Mouse (Mus musculus) midbrain, embryonic 11.5 days (tissue): ENCODE results near the gene Gtpbp4. TPM values are rescaled to one million over a fixed set of nuclear protein-coding genes. Genes with fewer than 3 reads are reported as not detected.
"Not testable (repeated sequence)": the region's sequence is repeated elsewhere in the genome, so short reads cannot be mapped to it uniquely, and the experiment has no call there.

Experiments used
- ATAC-seq: fragments of 200-750 bp; cut with Nextera tagmentation; 2 replicates; pipeline ENCODE4 v1.8.0; 2017; ENCODE audit warnings: moderate TSS enrichment, moderate library complexity; ENCODE audit not compliant: low FRiP score
- DNase-seq: peaks from one replicate; pipeline ENCODE4 v3.0.0; 2015; ENCODE audit warnings: low spot score; ENCODE audit errors: missing footprints
- H3K27ac ChIP-seq: fragments of 300-500 bp; sonication (generic); 2 replicates; pipeline ENCODE4 v1.5.1; 2014; ENCODE audit warnings: low read depth, low read length
- H3K27me3 ChIP-seq: fragments of 300-500 bp; sonication (generic); 2 replicates; pipeline ENCODE4 v1.6.1; 2014; ENCODE audit warnings: mild to moderate bottlenecking, low read length, moderate library complexity, mixed read lengths; ENCODE audit not compliant: control insufficient read depth, insufficient read depth
- H3K36me3 ChIP-seq: fragments of 300-500 bp; sonication (generic); 2 replicates; pipeline ENCODE4 v1.6.1; 2014; ENCODE audit warnings: mild to moderate bottlenecking, low read length, moderate library complexity, mixed read lengths; ENCODE audit not compliant: control insufficient read depth, insufficient read depth
- H3K4me1 ChIP-seq: fragments of 300-500 bp; sonication (generic); 2 replicates; pipeline ENCODE4 v1.6.1; 2014; ENCODE audit warnings: low read length; ENCODE audit not compliant: control insufficient read depth, insufficient read depth
- H3K4me2 ChIP-seq: fragments of 300-500 bp; sonication (generic); 2 replicates; pipeline ENCODE4 v1.6.1; 2014; ENCODE audit warnings: mild to moderate bottlenecking, moderate library complexity
- H3K4me3 ChIP-seq: fragments of 300-500 bp; sonication (generic); 2 replicates; pipeline ENCODE4 v1.5.1; 2014; ENCODE audit warnings: low read depth, low read length
- H3K9ac ChIP-seq: fragments of 300-500 bp; sonication (generic); 2 replicates; pipeline ENCODE4 v1.6.1; 2014; ENCODE audit warnings: low read length
- H3K9me3 ChIP-seq: fragments of 300-500 bp; sonication (generic); 2 replicates; pipeline ENCODE4 v1.6.1; 2016; ENCODE audit warnings: low read length; ENCODE audit not compliant: control insufficient read depth
- WGBS: fragments of 180-500 bp; shearing (Covaris S2); extraction: QIAGEN DNeasy Blood & Tissue Kit; methylation state at CpG from one replicate; pipeline ENCODE4 v1.1.7; 2014; 5-methylcytosine and 5-hydroxymethylcytosine counted together
- polyA plus RNA-seq: library from polyadenylated mRNA; unstranded; fragments of >200 nt; fragmentation: Nextera tagmentation; extraction: Ambion mirVana; gene quantifications from 2 replicates; pipeline ENCODE4 v1.2.1, GENCODE M21; 2014

Gene Gtpbp4
- polyA plus RNA-seq, 1 experiment from 2014 or later = 113 TPM

- WGBS = 92% methylated on average over 5 of the region's 6 CpGs
- not testable (repeated sequence) for ATAC-seq
These were observed 36.3 kb downstream of the Gtpbp4 start for GRCm38 (mm10) chr13:8959554-8959953.

DNA sequence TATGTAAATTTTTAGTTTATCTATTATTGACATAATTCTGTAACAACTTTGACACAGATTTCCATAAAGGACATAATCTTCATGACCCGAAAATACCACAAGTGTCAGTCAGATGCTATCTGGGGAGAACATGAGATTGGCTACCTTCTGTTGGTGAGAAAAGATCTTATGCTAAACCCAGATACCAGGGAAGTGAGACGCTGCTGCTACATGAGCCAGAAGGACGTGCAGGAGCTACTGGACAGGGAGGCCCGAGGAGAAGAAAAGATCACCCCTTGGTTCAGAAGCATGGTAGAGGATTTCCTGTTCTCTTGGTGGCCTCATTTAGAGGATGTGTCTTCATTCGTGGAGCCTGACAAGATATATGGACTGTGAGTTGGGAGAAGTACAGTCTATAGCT is 36.8 kb downstream of the Gtpbp4 start:
- 78% methylated on average over 1 of the region's 5 CpGs for WGBS
- H3K9me3 ChIP-seq, ATAC-seq, DNase-seq, H3K9ac ChIP-seq, H3K27me3 ChIP-seq, H3K4me1 ChIP-seq, H3K27ac ChIP-seq, H3K4me2 ChIP-seq, H3K36me3 ChIP-seq, H3K4me3 ChIP-seq: not testable (repeated sequence)

More at GRCm38 (mm10) chr13:8959554-8959953, 36.3 kb downstream of the Gtpbp4 start:
- H3K9ac ChIP-seq, H3K27ac ChIP-seq, H3K4me3 ChIP-seq, H3K36me3 ChIP-seq, H3K4me1 ChIP-seq, H3K27me3 ChIP-seq, DNase-seq, H3K9me3 ChIP-seq, H3K4me2 ChIP-seq: not testable (repeated sequence)

GRCm38 (mm10) chr13:8956873-8957272 is 39.0 kb downstream of the Gtpbp4 start:
- DNase-seq, ATAC-seq, H3K27me3 ChIP-seq, H3K4me2 ChIP-seq, H3K4me3 ChIP-seq, H3K9me3 ChIP-seq, H3K27ac ChIP-seq, H3K4me1 ChIP-seq, H3K9ac ChIP-seq, H3K36me3 ChIP-seq: not testable (repeated sequence)
- WGBS = no CpG with 5 or more reads among the region's 5 CpGs

GRCm38 (mm10) chr13:8955127-8955526 is 40.8 kb downstream of the Gtpbp4 start:
- DNase-seq, H3K9me3 ChIP-seq, H3K36me3 ChIP-seq, H3K4me2 ChIP-seq, H3K4me3 ChIP-seq, H3K27ac ChIP-seq, H3K27me3 ChIP-seq, ATAC-seq, H3K9ac ChIP-seq, H3K4me1 ChIP-seq: not testable (repeated sequence)
- WGBS = 87% methylated on average over 1 of the region's 2 CpGs

- not testable (repeated sequence) for H3K4me2 ChIP-seq, H3K27ac ChIP-seq, H3K4me1 ChIP-seq
These were observed 43.3 kb downstream of the Gtpbp4 start, which contains the start of gene Idi2 for GRCm38 (mm10) chr13:8952563-8952962. Gene Idi2 (plus strand): TSS chr13:8952863.

GRCm38 (mm10) chr13:8948131-8948530 is 47.8 kb downstream of the Gtpbp4 start, which contains the start of gene Gm9745:
Gene Gm9745 (minus strand): TSS chr13:8948231.
- H3K27ac ChIP-seq, H3K4me3 ChIP-seq, H3K27me3 ChIP-seq, H3K4me1 ChIP-seq, H3K9me3 ChIP-seq, ATAC-seq, H3K9ac ChIP-seq, H3K4me2 ChIP-seq, H3K36me3 ChIP-seq, DNase-seq: not testable (repeated sequence)

More at GRCm38 (mm10) chr13:8952563-8952962, 43.3 kb downstream of the Gtpbp4 start, which contains the start of gene Idi2:
- H3K9ac ChIP-seq, H3K27me3 ChIP-seq, ATAC-seq, H3K36me3 ChIP-seq, DNase-seq, H3K9me3 ChIP-seq, H3K4me3 ChIP-seq: not testable (repeated sequence)

DNA sequence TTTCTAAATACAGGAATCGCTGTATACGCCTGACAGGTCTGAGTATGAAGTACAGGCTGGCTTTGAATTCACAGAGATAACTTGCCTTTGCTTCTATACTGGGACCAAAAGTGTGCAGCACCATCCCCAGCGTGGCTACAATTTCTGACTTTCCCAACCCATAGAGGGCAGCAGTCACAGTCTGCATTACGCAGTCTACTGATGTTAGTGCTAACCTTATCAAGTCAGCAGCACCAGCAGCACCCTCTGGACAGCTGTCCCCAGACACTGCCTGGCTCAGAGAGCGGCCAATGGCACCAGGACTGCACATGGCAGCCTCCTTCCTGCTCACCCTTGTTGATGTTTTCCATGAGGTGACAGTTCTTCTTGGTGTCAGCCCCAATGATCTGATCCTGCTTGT is 52.1 kb downstream of the Gtpbp4 start:
- not testable (repeated sequence) for H3K4me1 ChIP-seq
- 0 out of 2 replicates have a peak, but pooled peaks have one; percentile 27 for ATAC-seq

DNA sequence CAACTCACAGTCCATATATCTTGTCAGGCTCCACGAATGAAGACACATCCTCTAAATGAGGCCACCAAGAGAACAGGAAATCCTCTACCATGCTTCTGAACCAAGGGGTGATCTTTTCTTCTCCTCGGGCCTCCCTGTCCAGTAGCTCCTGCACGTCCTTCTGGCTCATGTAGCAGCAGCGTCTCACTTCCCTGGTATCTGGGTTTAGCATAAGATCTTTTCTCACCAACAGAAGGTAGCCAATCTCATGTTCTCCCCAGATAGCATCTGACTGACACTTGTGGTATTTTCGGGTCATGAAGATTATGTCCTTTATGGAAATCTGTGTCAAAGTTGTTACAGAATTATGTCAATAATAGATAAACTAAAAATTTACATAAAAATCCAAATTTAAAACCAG is 54.2 kb downstream of the Gtpbp4 start:
- not testable (repeated sequence) for ATAC-seq

More for the DNA sequence above, 52.1 kb downstream of the Gtpbp4 start:
- not testable (repeated sequence) for H3K27me3 ChIP-seq, H3K36me3 ChIP-seq, H3K9me3 ChIP-seq, H3K4me3 ChIP-seq, DNase-seq, H3K27ac ChIP-seq, H3K9ac ChIP-seq, H3K4me2 ChIP-seq
- WGBS = no CpG with 5 or more reads among the region's 5 CpGs

DNA sequence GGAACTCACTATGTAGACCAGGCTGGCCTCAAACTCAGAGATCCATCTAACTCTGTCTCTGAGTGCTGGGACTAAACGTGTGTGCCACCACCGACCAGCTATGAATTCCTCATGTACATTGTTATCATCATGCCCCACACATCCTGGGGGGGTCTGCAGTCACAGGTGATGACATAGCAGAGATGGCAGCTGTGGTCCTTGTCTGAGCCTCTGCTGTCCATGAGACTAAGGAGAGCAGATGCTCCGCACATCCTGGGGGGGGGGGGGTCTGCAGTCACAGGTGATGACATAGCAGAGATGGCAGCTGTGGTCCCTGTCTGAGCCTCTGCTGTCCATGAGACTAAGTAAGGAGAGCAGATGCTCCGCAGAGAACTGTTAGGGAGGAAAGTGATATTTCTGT is 54.8 kb downstream of the Gtpbp4 start:
- H3K4me3 ChIP-seq, H3K27ac ChIP-seq, H3K27me3 ChIP-seq, H3K4me1 ChIP-seq, H3K4me2 ChIP-seq, H3K36me3 ChIP-seq, H3K9me3 ChIP-seq, DNase-seq, H3K9ac ChIP-seq, ATAC-seq: not testable (repeated sequence)
- whole genome bisulfite sequencing = 87% methylated on average over 4 of the region's 4 CpGs

More for the DNA sequence above, 54.2 kb downstream of the Gtpbp4 start:
- not testable (repeated sequence) for H3K4me1 ChIP-seq, H3K27ac ChIP-seq, H3K4me3 ChIP-seq, H3K9me3 ChIP-seq, H3K36me3 ChIP-seq, H3K4me2 ChIP-seq, H3K9ac ChIP-seq, DNase-seq, H3K27me3 ChIP-seq
- 88% methylated on average over 1 of the region's 5 CpGs for WGBS
